Mouse (Mus musculus) midbrain, embryonic 14.5 days (tissue): ENCODE measurements around the gene Ubl4b. TPM values are rescaled to one million over a fixed set of nuclear protein-coding genes. Genes with fewer than 3 reads are reported as not detected.

ENCODE experiments used
- ATAC-seq: fragments of 200-750 bp; cut with Nextera tagmentation; 2 replicates; pipeline ENCODE4 v1.8.0; 2017; ENCODE audit warnings: moderate number of reproducible peaks, moderate library complexity; ENCODE audit not compliant: low FRiP score, low TSS enrichment
- DNase-seq: peaks from one replicate; pipeline ENCODE4 v3.0.0-alpha.2; 2015
- H3K27ac ChIP-seq: fragments of 300-500 bp; sonication (generic); replicated peaks from 2 replicates; pipeline ENCODE4 v1.5.1; 2014; ENCODE audit warnings: mild to moderate bottlenecking, low read depth, low read length, moderate library complexity
- H3K27me3 ChIP-seq: fragments of 300-500 bp; sonication (generic); 2 replicates; pipeline ENCODE4 v1.6.1; 2014; ENCODE audit warnings: low read length, control low read depth, mixed read lengths; ENCODE audit not compliant: control insufficient read depth, insufficient read depth
- H3K36me3 ChIP-seq: fragments of 300-500 bp; sonication (generic); 2 replicates; pipeline ENCODE4 v1.6.1; 2014; ENCODE audit warnings: low read length, control low read depth; ENCODE audit not compliant: control insufficient read depth, insufficient read depth
- H3K4me1 ChIP-seq: fragments of 300-500 bp; sonication (generic); 2 replicates; pipeline ENCODE4 v1.6.1; 2014; ENCODE audit warnings: mild to moderate bottlenecking, antibody characterized with exemption, low read length, control low read depth; ENCODE audit not compliant: control insufficient read depth, insufficient read depth
- H3K4me2 ChIP-seq: fragments of 300-500 bp; sonication (generic); 2 replicates; pipeline ENCODE4 v1.6.1; 2014; ENCODE audit warnings: mild to moderate bottlenecking, low read length, moderate library complexity
- H3K4me3 ChIP-seq: fragments of 300-500 bp; sonication (generic); replicated peaks from 2 replicates; pipeline ENCODE4 v1.5.1; 2014; ENCODE audit warnings: low read depth, low read length
- H3K9ac ChIP-seq: fragments of 300-500 bp; sonication (generic); replicated peaks from 2 replicates; pipeline ENCODE4 v1.6.1; 2014; ENCODE audit warnings: mild to moderate bottlenecking, low read length, moderate library complexity
- H3K9me3 ChIP-seq: fragments of 300-500 bp; sonication (generic); 2 replicates; pipeline ENCODE4 v1.6.1; 2016; ENCODE audit warnings: low read length, control low read depth, mixed read lengths; ENCODE audit not compliant: control insufficient read depth
- WGBS: fragments of 180-500 bp; shearing (Covaris S2); extraction: QIAGEN DNeasy Blood & Tissue Kit; methylation state at CpG from one replicate; pipeline ENCODE4 v1.1.7; 2014; 5-methylcytosine and 5-hydroxymethylcytosine counted together
- polyA plus RNA-seq: library from polyadenylated mRNA; unstranded; fragments of >200 nt; fragmentation: Nextera tagmentation; extraction: Ambion mirVana; gene quantifications from 2 replicates; pipeline ENCODE4 v1.2.1, GENCODE M21; 2014

Gene Ubl4b
- polyA plus RNA-seq, 1 experiment from 2014 or later: not detected

DNA sequence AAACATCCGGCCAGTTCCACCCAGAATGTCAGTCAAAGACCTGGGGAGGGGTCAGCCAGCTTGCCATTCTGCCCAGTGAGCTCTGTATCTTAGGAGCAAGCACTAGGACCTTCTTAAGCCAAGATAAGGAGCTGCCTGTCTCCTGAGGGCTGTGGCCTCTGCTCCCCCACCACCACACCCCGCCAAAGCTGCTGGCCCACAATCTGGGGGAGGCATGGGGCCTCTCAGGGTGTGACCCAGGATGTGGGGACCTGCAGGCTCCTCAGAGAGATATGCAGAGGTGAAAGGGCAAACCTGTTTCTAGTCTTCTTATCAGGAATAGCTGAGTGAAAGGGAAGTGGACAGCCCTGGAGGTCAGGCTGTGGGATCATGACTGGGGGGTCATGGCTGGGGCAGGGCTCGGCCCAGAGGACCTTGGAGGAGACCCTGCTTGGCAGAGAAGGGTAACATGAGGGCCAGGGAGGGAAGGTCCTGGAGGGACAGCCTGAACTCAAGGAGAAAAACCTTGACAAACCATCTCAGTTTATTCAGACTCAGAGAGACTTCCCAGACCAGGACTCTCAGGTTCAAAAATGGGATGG lies 23.0 kb upstream of the Ubl4b start:
- WGBS: 45% methylated on average over 3 of the region's 3 CpGs
- H3K36me3 ChIP-seq: no peaks in the 10 kb centered on the region
- no peak for DNase-seq
- H3K4me1 ChIP-seq: peaks cover 4% of the 10 kb centered on the region; the same call in 1 of the 2 replicates
- no peak overlapping the region for H3K27ac ChIP-seq
- H3K4me3 ChIP-seq: no peak overlapping the region
- peaks cover 37% of the 10 kb centered on the region for H3K27me3 ChIP-seq
- no peaks in the 10 kb centered on the region for H3K9me3 ChIP-seq
- no peak overlapping the region for H3K9ac ChIP-seq
- ATAC-seq: no peak
- H3K4me2 ChIP-seq: no peak overlapping the region

DNA sequence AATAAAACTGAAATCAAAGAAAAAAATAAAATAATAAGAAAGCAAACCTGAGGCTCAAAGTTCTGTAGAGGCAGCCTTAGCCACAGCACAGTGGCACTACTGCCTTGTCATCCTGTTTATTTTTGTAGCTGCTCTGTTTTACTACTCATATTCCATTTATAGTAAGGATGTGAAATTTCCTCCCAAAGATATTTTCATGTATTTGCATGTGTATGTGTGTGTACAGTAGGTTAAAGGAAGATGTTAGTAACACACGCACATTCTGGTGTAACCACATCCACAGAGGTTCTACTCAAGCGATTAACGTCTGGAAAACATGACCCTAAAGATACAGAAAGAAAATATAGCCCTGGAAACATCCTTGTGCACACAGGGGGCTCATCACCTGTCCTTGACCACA lies 21.9 kb upstream of the Ubl4b start:
- Histone ChIP-seq H3K9ac (no peak overlapping the region), H3K9me3 (no peaks in the 10 kb centered on the region), H3K27me3 (peaks cover 27% of the 10 kb centered on the region), H3K36me3 (no peaks in the 10 kb centered on the region), H3K27ac (no peak overlapping the region), H3K4me1 (no peaks in the 10 kb centered on the region), H3K4me2 (no peak overlapping the region), H3K4me3 (no peak overlapping the region)
- WGBS: 92% methylated on average over 3 of the region's 3 CpGs
- ATAC-seq (no peak), DNase-seq (no peak)

DNA sequence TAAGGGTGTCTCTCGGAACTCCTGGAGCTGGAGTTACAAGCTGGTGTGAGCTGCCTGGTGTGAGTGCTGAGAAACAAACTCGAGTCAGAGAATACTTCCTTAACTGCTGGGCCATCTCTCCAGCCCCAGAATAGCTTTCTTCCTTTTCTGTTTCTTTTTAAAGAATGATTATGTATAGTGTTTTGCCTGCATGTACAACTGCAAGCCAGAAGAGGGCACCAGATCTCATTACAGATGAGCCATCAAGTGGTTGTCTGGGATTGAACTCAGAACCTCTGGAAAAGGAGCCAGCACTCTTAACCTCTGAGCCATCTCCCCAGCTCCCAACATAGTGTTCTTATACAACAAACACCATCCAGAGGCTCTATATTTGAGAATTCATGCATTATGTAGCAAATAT lies 16.3 kb upstream of the Ubl4b start:
- DNase-seq (no peak), ATAC-seq (no peak)
- H3K4me1 ChIP-seq: no peaks in the 10 kb centered on the region
- H3K27ac ChIP-seq: no peak overlapping the region
- no peaks in the 10 kb centered on the region for H3K27me3 ChIP-seq
- H3K4me2 ChIP-seq: no peak overlapping the region
- WGBS: 62% methylated on average over 2 of the region's 2 CpGs
- no peak overlapping the region for H3K9ac ChIP-seq
- H3K36me3 ChIP-seq: no peaks in the 10 kb centered on the region
- no peak overlapping the region for H3K4me3 ChIP-seq
- no peaks in the 10 kb centered on the region for H3K9me3 ChIP-seq

DNA sequence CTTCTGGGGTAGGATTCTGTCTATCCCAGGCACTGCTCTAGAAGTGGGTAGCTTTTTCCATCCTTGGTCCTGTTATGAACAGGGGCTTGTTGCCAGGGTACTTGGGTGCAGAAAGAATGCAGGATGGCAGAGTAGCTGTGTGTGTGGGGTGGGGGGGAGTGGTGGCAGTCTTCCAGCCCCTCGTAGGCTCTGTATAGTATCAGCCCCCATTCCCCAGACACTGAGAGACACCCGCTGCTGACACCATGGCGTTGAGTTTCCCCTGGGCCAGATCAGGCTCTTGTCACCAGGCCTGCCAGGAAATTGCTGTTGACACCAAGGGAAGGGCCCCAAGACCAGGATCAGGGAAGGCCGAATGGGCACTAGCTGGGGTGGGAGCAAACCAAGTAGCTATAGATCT lies 13.8 kb upstream of the Ubl4b start:
- no peak overlapping the region for H3K4me2 ChIP-seq
- no peaks in the 10 kb centered on the region for H3K27me3 ChIP-seq
- H3K9me3 ChIP-seq: no peaks in the 10 kb centered on the region
- H3K9ac ChIP-seq: no peak overlapping the region
- ATAC-seq (no peak; the same call in 1 of the 2 replicates), DNase-seq (peak; percentile 51)
- no peak overlapping the region for H3K4me3 ChIP-seq
- WGBS: 54% methylated on average over 4 of the region's 4 CpGs
- H3K27ac ChIP-seq: no peak overlapping the region
- no peaks in the 10 kb centered on the region for H3K4me1 ChIP-seq
- H3K36me3 ChIP-seq: no peaks in the 10 kb centered on the region

DNA sequence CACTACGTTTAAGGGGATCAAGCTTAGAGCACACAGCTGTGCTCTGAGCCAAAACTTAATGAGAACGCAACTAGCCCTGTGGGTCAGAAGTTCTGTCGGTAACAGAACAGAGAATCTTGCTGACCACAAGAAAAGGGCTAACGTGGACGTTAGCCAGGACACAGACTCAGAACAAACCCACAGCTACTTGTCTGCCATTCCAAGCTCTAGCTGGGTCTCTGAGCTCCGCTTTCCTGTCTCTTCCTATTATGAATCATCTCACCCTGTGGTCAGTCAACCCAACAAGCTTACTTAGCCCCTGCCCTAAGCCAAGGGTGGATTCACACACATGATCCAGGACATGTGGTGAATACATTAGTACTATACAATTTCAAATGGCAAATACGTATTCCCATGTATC lies 12.9 kb upstream of the Ubl4b start:
- ATAC-seq (no peak), DNase-seq (no peak)
- H3K4me2 ChIP-seq: no peak overlapping the region
- 80% methylated on average over 7 of the region's 7 CpGs for WGBS
- H3K4me3 ChIP-seq: no peak overlapping the region
- H3K9ac ChIP-seq: no peak overlapping the region
- no peaks in the 10 kb centered on the region for H3K27me3 ChIP-seq
- H3K4me1 ChIP-seq: no peaks in the 10 kb centered on the region
- H3K27ac ChIP-seq: no peak overlapping the region
- no peaks in the 10 kb centered on the region for H3K36me3 ChIP-seq
- no peaks in the 10 kb centered on the region for H3K9me3 ChIP-seq

DNA sequence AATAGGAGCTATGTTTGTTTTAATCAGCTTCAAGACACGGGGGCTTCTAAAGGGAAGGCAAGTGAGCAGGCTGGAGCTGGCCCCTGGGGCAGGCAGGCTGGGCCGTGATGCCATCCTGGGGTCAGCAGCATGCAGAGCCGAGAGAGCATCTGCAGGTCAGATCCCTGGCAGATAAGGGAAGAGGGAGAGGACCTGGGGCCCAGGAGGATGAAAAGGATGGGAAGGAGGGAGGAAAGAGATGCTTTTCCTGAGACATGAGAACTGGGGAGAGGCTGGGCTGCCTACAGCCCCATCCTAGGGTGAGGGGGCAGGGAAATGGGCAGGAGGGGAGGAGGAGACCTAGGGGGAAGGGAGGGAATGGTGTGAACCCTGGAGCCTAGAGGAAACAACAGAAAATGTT lies 10.5 kb upstream of the Ubl4b start:
- ATAC-seq: no peak
- Histone ChIP-seq H3K9ac (no peak overlapping the region), H3K4me3 (no peak overlapping the region), H3K36me3 (no peaks in the 10 kb centered on the region), H3K27ac (no peak overlapping the region), H3K4me1 (no peaks in the 10 kb centered on the region), H3K9me3 (no peaks in the 10 kb centered on the region), H3K4me2 (no peak overlapping the region), H3K27me3 (no peaks in the 10 kb centered on the region)
- DNase-seq: no peak
- WGBS: 49% methylated on average over 3 of the region's 3 CpGs

DNA sequence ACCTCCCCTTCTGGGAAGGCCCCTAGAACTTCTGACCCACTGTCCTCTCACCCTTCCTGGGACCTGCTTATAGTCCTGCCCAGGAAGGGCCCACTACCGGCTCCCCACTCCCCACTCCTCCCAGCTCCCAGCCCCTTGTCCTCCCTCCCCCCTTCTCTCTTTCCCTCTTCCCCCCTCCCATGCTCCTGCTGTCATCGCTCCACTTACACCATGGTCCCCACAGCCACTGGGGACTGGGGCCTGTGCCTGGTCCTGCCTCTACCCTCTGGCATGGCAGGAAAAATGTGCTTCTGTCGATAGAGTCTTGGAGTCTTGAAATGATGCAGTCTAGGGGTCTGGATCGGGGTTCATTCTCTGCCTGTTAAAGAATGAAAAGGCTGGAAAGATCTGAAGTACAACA lies 9.0 kb upstream of the Ubl4b start:
- Histone ChIP-seq H3K4me1 (no peaks in the 10 kb centered on the region), H3K9me3 (no peaks in the 10 kb centered on the region), H3K4me2 (no peak overlapping the region), H3K27me3 (no peaks in the 10 kb centered on the region), H3K27ac (no peak overlapping the region), H3K9ac (no peak overlapping the region), H3K36me3 (no peaks in the 10 kb centered on the region), H3K4me3 (no peak overlapping the region)
- ATAC-seq (no peak), DNase-seq (no peak)
- 44% methylated on average over 4 of the region's 4 CpGs for WGBS

DNA sequence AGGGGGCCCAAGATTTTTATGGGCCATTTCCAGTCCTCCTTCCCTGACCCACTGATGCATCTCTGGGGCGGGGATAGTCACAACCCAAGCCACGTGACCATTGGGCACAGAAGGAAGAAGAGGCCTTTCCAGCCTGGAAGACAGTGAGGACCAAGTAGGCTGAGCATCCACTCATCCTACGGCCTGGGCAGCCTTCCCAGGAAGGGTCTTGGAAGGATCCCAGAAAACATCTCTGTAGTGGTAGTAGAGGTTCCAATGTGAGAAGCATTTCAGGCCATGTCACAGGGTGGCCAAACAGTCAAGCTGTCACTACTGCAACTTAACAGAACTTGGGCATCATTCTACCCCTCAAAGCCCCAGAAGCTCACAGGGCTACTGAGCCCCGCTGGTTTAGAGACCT lies 7.7 kb upstream of the Ubl4b start:
- H3K27me3 ChIP-seq: no peaks in the 10 kb centered on the region
- ATAC-seq: no peak

DNA sequence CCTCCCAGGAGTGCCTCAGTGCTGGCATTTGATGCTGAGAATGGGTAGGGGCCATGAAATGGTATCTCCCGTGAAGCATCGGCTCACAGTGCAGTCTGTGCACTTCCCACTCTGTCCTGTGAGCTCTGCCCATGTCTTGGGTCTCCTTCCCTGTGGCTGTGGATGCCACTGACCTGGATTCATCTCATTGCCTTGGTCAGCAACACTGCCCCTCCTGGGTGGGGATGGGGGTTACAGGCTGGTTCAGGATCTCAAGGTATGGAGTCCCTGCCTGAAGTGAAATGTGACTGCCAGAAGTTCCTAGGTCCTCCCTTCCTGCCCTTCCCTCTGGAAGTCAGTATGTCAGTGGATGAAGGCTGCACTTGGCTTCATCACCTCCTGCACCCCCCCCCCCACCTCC lies 7.2 kb upstream of the Ubl4b start:
- H3K4me2 ChIP-seq: no peak overlapping the region
- DNase-seq (no peak), ATAC-seq (no peak)
- H3K27me3 ChIP-seq: no peaks in the 10 kb centered on the region
- no peak overlapping the region for H3K4me3 ChIP-seq
- no peaks in the 10 kb centered on the region for H3K9me3 ChIP-seq
- H3K4me1 ChIP-seq: no peaks in the 10 kb centered on the region
- no peak overlapping the region for H3K27ac ChIP-seq
- WGBS: 77% methylated on average over 2 of the region's 2 CpGs
- H3K9ac ChIP-seq: no peak overlapping the region
- H3K36me3 ChIP-seq: no peaks in the 10 kb centered on the region

More for the DNA sequence above, 7.7 kb upstream of the Ubl4b start:
- no peaks in the 10 kb centered on the region for H3K9me3 ChIP-seq
- no peak for DNase-seq
- 94% methylated on average over 4 of the region's 4 CpGs for WGBS
- H3K4me2 ChIP-seq: no peak overlapping the region
- H3K4me1 ChIP-seq: no peaks in the 10 kb centered on the region
- H3K4me3 ChIP-seq: no peak overlapping the region
- H3K9ac ChIP-seq: no peak overlapping the region
- no peak overlapping the region for H3K27ac ChIP-seq
- H3K36me3 ChIP-seq: no peaks in the 10 kb centered on the region
